Mouse (Mus musculus) embryonic facial prominence, embryonic 14.5 days (tissue): ENCODE measurements around the gene Mbtd1. TPM values are rescaled to one million over a fixed set of nuclear protein-coding genes. Genes with fewer than 3 reads are reported as not detected.

Experiments used
- polyA plus RNA-seq: library from polyadenylated mRNA; unstranded; fragments of >200 nt; fragmentation: Nextera tagmentation; extraction: Ambion mirVana; gene quantifications from 2 replicates; pipeline ENCODE4 v1.2.1, GENCODE M21; 2014

The Mbtd1 gene
- polyA plus RNA-seq, 1 experiment from 2014 or later = 17.3 TPM

Other genes starting within 250 kb of the Mbtd1 start
- 28.0 TPM in 2 replicates for gene Utp18, start 86 bp upstream of the Mbtd1 start, polyA plus RNA-seq
- 336 and 395 TPM in 2 replicates for gene Nme2, start 70.4 kb downstream of the Mbtd1 start, polyA plus RNA-seq
- gene Gm20390, start 82.4 kb downstream of the Mbtd1 start, polyA plus RNA-seq = 365 and 376 TPM in 2 replicates
- 143 TPM in 2 replicates for gene Nme1, start 82.7 kb downstream of the Mbtd1 start, polyA plus RNA-seq
- gene Spag9, start 110.2 kb downstream of the Mbtd1 start, polyA plus RNA-seq = 69.9 and 71.6 TPM in 2 replicates